Mouse (Mus musculus): ENCODE data around the gene Vps45. TPM values are rescaled to one million over a fixed set of nuclear protein-coding genes. Genes with fewer than 3 reads are reported as not detected.

Gene Vps45
- polyA plus RNA-seq, 1 experiment: 7.5 TPM

- no peak for DNase-seq
- Histone ChIP-seq H3K4me3 (ENCODE audit: control insufficient read depth, insufficient read depth, low read length) (no peak overlapping the region), H3K4me1 (replicated peaks; ENCODE audit: control insufficient read depth, insufficient read depth, low read length) (peaks cover 4% of the 10 kb centered on the region), H3K36me3 (ENCODE audit: control insufficient read depth, insufficient read depth, low read length) (no peaks in the 10 kb centered on the region), H3K27ac (ENCODE audit: control insufficient read depth, insufficient read depth, low read length) (no peak overlapping the region), H3K27me3 (ENCODE audit: control insufficient read depth, insufficient read depth, low read length) (no peaks in the 10 kb centered on the region)
- 98% methylated on average over 2 of the region's 2 CpGs for WGBS
- TF ChIP-seq POLR2A (IDR thresholded peaks at IDR 0.05; ENCODE audit: control insufficient read depth, extremely low read depth, insufficient read depth, low read length, poor library complexity) (no peak), CTCF (IDR thresholded peaks at IDR 0.05; ENCODE audit: borderline replicate concordance, control insufficient read depth, extremely low read depth, insufficient read depth, low read length, poor library complexity) (no peak)
Observed at GRCm38 (mm10) chr3:96016257-96016889, 41.9 kb downstream of the Vps45 start.

- no peak for TF ChIP-seq CTCF (IDR thresholded peaks at IDR 0.05; ENCODE audit: borderline replicate concordance, control insufficient read depth, extremely low read depth, insufficient read depth, low read length, poor library complexity)
- no peak for TF ChIP-seq POLR2A (IDR thresholded peaks at IDR 0.05; ENCODE audit: control insufficient read depth, extremely low read depth, insufficient read depth, low read length, poor library complexity)
- Histone ChIP-seq H3K36me3 (ENCODE audit: control insufficient read depth, insufficient read depth, low read length) (no peaks in the 10 kb centered on the region), H3K27me3 (ENCODE audit: control insufficient read depth, insufficient read depth, low read length) (no peaks in the 10 kb centered on the region), H3K27ac (ENCODE audit: control insufficient read depth, insufficient read depth, low read length) (no peak overlapping the region), H3K4me1 (replicated peaks; ENCODE audit: control insufficient read depth, insufficient read depth, low read length) (peaks cover 2% of the 10 kb centered on the region; the same call in 1 of the 2 replicates), H3K4me3 (ENCODE audit: control insufficient read depth, insufficient read depth, low read length) (no peak overlapping the region)
- 96% methylated on average over 2 of the region's 2 CpGs for WGBS
- no peak for DNase-seq
Observed at GRCm38 (mm10) chr3:96015681-96016080, 42.6 kb downstream of the Vps45 start.

- TF ChIP-seq POLR2A (IDR thresholded peaks at IDR 0.05; ENCODE audit: control insufficient read depth, extremely low read depth, insufficient read depth, low read length, poor library complexity): no peak
- no peak for TF ChIP-seq CTCF (IDR thresholded peaks at IDR 0.05; ENCODE audit: borderline replicate concordance, control insufficient read depth, extremely low read depth, insufficient read depth, low read length, poor library complexity)
- Histone ChIP-seq H3K36me3 (ENCODE audit: control insufficient read depth, insufficient read depth, low read length) (no peaks in the 10 kb centered on the region), H3K27me3 (ENCODE audit: control insufficient read depth, insufficient read depth, low read length) (no peaks in the 10 kb centered on the region), H3K4me1 (replicated peaks; ENCODE audit: control insufficient read depth, insufficient read depth, low read length) (peaks cover 2% of the 10 kb centered on the region; the same call in 1 of the 2 replicates), H3K4me3 (ENCODE audit: control insufficient read depth, insufficient read depth, low read length) (no peak overlapping the region), H3K27ac (ENCODE audit: control insufficient read depth, insufficient read depth, low read length) (no peak overlapping the region)
- 96% methylated on average over 5 of the region's 5 CpGs for WGBS
- DNase-seq: no peak
Observed at GRCm38 (mm10) chr3:96012805-96013204, 45.5 kb downstream of the Vps45 start.

- no peak overlapping the region for H3K27ac ChIP-seq (ENCODE audit: control insufficient read depth, insufficient read depth, low read length)
- DNase-seq: no peak
- H3K36me3 ChIP-seq (ENCODE audit: control insufficient read depth, insufficient read depth, low read length): no peaks in the 10 kb centered on the region
- TF ChIP-seq CTCF (IDR thresholded peaks at IDR 0.05; ENCODE audit: borderline replicate concordance, control insufficient read depth, extremely low read depth, insufficient read depth, low read length, poor library complexity) (no peak), POLR2A (IDR thresholded peaks at IDR 0.05; ENCODE audit: control insufficient read depth, extremely low read depth, insufficient read depth, low read length, poor library complexity) (no peak)
- H3K27me3 ChIP-seq (ENCODE audit: control insufficient read depth, insufficient read depth, low read length): no peaks in the 10 kb centered on the region
- H3K4me1 ChIP-seq (replicated peaks; ENCODE audit: control insufficient read depth, insufficient read depth, low read length): no peaks in the 10 kb centered on the region
- 93% methylated on average over 6 of the region's 6 CpGs for whole genome bisulfite sequencing
- no peak overlapping the region for H3K4me3 ChIP-seq (ENCODE audit: control insufficient read depth, insufficient read depth, low read length)
Observed at GRCm38 (mm10) chr3:96008463-96008862, 49.8 kb downstream of the Vps45 start.

GRCm38 (mm10) chr3:96001560-96001959 is 56.7 kb downstream of the Vps45 start:
- no peak overlapping the region for H3K27ac ChIP-seq (ENCODE audit: control insufficient read depth, insufficient read depth, low read length)
- TF ChIP-seq POLR2A (IDR thresholded peaks at IDR 0.05; ENCODE audit: control insufficient read depth, extremely low read depth, insufficient read depth, low read length, poor library complexity) (no peak), CTCF (IDR thresholded peaks at IDR 0.05; ENCODE audit: borderline replicate concordance, control insufficient read depth, extremely low read depth, insufficient read depth, low read length, poor library complexity) (no peak)
- peaks cover 15% of the 10 kb centered on the region for H3K4me1 ChIP-seq (replicated peaks; ENCODE audit: control insufficient read depth, insufficient read depth, low read length)
- H3K4me3 ChIP-seq (ENCODE audit: control insufficient read depth, insufficient read depth, low read length): no peak overlapping the region
- no peaks in the 10 kb centered on the region for H3K36me3 ChIP-seq (ENCODE audit: control insufficient read depth, insufficient read depth, low read length)
- no peak for DNase-seq
- no peaks in the 10 kb centered on the region for H3K27me3 ChIP-seq (ENCODE audit: control insufficient read depth, insufficient read depth, low read length)
- 95% methylated on average over 1 of the region's 1 CpGs for WGBS

GRCm38 (mm10) chr3:96000921-96001501 is 57.3 kb downstream of the Vps45 start:
- DNase-seq: no peak
- Histone ChIP-seq H3K4me3 (ENCODE audit: control insufficient read depth, insufficient read depth, low read length) (no peak overlapping the region), H3K4me1 (replicated peaks; ENCODE audit: control insufficient read depth, insufficient read depth, low read length) (peaks cover 17% of the 10 kb centered on the region), H3K36me3 (ENCODE audit: control insufficient read depth, insufficient read depth, low read length) (no peaks in the 10 kb centered on the region), H3K27ac (ENCODE audit: control insufficient read depth, insufficient read depth, low read length) (no peak overlapping the region), H3K27me3 (ENCODE audit: control insufficient read depth, insufficient read depth, low read length) (no peaks in the 10 kb centered on the region)
- 37% methylated on average over 9 of the region's 9 CpGs for WGBS
- TF ChIP-seq CTCF (IDR thresholded peaks at IDR 0.05; ENCODE audit: borderline replicate concordance, control insufficient read depth, extremely low read depth, insufficient read depth, low read length, poor library complexity): no peak
- TF ChIP-seq POLR2A (IDR thresholded peaks at IDR 0.05; ENCODE audit: control insufficient read depth, extremely low read depth, insufficient read depth, low read length, poor library complexity): no peak

All from thymus, adult 2 months (tissue).